Mouse (Mus musculus): ENCODE measurements at regions not wholly inside any gene's neighbourhood (a gene's known extent, or its start where the extent isn't known, plus 50 kb on each side); places are given as distances from the start of the nearest gene placed in this dataset.
"Not testable (repeated sequence)": the region's sequence is repeated elsewhere in the genome, so short reads cannot be mapped to it uniquely, and the experiment has no call there.

DNA sequence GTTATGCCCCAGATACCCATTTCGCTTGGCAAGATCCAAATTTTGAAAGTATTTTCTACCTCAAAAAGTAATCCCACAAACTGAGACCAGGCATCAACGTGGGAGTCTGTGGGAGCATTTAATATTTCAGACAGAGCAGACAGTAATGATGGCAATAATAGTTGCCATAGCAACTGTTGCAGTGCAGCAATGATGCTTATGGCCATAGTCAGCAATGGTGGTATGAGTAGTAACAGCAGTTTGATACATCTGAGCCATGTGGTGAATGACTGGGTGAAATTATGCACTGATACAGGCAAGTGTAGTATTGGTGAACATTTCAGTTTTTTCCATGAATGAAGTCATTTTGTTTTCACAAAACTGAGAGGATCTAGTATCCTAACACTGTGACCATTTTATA, 600.8 kb upstream of the Igfbp3 start:
- no peak for DNase-seq (ENCODE audit: low spot score in 2 of 2)

DNA sequence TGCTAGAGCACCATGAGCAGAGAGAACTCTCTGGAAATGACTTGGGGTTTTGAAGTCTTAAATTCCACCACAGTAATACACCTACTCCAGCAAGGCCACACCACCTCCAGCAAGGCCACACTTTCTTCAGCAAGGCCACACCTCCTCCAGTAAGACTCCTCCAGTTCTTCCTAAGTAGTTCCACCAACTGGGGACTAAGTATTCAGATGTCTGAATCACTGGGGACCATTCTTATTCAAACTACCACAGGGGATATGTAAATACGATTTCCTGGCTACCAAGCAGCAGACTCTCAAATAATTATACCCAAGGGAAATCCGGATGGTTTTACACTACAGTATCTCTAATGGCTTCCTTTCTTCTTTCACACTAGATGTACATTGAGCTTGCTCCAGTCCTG, 598.7 kb upstream of the Igfbp3 start:
- DNase-seq (ENCODE audit: low spot score in 2 of 2), result no peak

DNA sequence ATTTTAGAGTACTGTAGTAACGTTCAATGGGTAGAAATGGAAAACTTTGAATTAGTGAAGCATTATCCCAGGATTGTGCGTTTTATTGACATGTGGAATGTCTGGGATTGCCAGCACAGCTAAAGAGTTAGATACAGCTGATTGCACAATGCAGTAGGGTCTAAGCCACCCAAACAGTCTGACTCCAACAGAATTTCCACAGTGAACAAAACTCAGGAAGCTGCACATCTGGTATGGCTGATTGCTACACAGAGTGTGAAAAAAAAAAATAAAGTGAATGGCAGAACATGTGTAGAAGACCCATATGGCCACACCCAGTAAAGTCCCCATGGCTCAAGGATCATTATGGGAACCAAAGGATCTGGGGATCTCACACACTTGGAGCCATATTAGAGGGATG, 596.0 kb upstream of the Igfbp3 start:
- no peak for DNase-seq (ENCODE audit: low spot score in 2 of 2)

DNA sequence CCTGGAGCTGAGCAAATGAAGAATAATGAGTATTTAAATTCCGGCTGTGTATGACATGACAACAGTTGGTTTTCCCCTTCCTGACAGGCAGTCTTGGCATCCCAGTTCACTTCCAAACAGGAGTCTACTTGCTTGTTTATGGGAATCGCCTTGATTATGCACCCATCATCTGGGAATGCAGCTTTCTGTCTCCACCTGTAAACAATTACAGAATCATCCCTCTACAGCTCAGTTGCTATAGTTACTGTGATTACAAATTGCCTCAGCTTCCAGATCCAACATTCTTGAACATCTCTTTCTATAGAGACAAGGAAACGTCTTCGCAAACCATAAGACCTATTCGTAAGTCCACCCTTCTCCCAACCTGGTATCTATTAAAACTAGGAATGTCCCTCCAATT, 582.6 kb upstream of the Igfbp3 start:
- DNase-seq (ENCODE audit: low spot score in 2 of 2), result no peak

DNA sequence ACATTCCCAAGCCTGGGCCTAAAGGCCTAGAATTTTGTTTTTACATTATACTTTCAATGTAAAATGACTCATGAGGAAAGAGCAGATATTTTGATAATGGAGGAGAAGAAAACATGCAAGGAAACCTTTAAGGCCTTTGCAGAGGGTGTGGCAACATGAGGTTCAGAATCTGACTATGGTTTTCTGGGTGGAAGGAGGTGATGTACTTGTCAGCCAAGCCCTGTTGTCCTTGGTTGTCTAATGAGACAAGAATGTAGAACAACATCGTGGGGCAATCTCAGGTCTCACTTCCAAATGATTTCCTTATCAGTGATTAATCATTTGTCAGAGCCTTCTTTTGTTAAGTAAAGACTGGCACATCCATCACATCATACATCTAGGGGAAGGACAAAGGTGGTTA, 580.5 kb upstream of the Igfbp3 start:
- DNase-seq (ENCODE audit: low spot score in 2 of 2), result no peak

DNA sequence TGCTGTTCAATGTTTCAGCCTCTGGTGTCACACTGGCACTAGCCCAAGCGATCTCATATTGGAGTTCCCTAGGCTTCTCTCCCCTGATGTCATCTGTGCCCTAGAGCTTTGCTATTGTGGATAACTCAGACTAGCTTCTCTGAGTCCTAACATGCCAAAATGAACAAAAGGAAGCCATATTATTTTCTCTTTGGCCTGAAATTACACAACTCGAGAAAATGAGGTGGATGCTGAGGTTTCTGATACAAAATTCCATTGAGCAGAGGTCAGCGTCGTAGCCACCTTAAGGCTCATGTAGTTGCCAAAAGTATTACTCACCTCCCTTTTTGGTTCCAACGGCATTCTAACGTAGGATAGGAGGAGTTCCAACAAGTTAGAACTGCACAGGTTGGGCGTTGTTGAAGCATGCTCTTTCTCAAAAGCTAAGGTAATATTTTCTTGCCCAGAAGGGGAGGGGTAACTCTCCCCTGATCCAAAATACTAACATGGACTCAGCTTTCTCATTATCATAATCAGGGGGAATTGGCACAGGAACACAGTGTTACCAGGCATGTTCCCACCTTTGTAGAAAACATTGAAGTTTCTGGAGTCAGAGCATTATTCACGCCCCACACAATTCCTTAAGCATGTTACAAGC, 566.9 kb upstream of the Igfbp3 start:
- DNase-seq (ENCODE audit: low spot score in 2 of 2), result no peak

DNA sequence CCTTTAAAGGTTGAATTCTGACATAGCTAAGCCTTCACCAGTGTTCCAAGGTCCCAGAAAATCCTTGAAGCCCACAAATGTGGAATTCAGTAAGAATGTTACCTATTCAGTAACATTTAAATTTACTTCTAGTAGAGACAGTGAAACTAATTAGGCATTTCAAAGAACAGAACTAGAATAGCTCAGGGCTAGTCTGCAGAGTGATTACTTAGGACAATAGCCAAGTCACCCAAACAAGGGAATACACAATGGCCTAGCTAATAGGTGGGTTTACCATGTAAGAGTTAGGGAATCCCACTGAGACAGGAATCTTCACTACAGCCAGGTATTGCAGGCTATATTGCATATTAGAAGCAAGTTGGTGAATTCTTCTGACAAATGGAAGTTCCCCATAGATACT, 561.6 kb upstream of the Igfbp3 start:
- DNase-seq (ENCODE audit: low spot score in 2 of 2), result not testable (repeated sequence)

DNA sequence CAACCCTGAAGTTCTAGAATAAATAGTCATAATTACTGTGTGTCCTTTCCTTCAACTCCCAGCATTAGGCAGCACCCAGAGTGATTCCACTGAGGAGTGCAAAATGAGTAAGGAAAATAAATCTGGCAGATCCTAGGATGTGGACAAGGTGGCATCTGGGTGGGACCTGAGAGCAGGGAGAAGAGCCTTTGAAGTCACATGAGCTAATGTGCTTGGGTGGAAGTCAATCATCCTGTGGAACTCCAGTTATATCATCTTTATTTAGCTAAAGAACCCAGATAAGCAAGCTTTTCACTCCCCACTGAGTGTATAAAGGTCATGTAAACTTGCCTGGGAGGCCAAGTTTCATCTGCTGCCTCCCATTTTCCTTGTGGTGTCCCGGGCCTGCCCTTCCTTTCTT, 551.6 kb upstream of the Igfbp3 start:
- DNase-seq (ENCODE audit: low spot score in 2 of 2), result no peak

DNA sequence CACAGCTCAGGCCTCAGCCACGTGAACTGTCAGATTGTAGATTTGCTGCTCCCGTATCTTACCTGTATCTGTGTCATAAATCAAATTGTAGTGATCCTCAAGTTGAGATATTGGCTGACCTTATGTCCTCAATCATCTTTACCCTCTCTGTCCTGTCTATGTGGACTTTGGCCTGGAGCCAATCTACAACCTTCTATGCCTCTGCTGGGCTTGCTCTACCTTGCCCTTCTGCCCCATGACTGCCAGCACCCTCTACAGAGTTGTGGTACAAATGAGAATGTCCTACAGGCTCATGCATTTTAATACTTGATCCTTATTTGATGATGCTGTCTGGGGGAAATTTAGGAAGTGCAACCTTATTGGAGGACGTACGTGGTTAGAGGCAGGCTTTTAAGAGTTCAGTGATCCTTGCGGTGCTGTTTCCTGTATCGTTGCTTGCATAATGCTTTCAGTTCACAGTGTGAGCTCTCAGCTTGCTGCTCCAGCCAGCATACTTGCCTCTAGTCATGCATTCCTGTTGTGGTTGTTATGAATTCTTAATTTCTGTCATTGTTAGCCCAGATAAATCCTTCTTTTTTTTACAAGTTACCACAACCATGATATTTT, 545.2 kb upstream of the Igfbp3 start:
- no peak for DNase-seq (ENCODE audit: low spot score in 2 of 2)
